Mouse (Mus musculus) myocyte (in vitro differentiated cells): ENCODE results near the gene Dmkn. TPM values are rescaled to one million over a fixed set of nuclear protein-coding genes. Genes with fewer than 3 reads are reported as not detected.

Source experiments
- H3K27me3 ChIP-seq: one replicate; pipeline ENCODE4 v1.6.1; 2011; ENCODE audit not compliant: control insufficient read depth, insufficient read depth, insufficient read length
- H3K36me3 ChIP-seq: one replicate; pipeline ENCODE4 v1.6.1; 2011; ENCODE audit not compliant: control insufficient read depth, insufficient read depth
- H3K4me2 ChIP-seq: one replicate; pipeline ENCODE4 v1.6.1; 2011; ENCODE audit warnings: low read depth, control low read depth
- H3K4me3 ChIP-seq: one replicate; pipeline ENCODE4 v1.5.1; 2011; ENCODE audit warnings: mild to moderate bottlenecking, control low read depth, moderate library complexity
- H3K79me2 ChIP-seq: one replicate; pipeline ENCODE4 v1.6.1; 2011; ENCODE audit not compliant: control insufficient read depth, insufficient read depth
- H3ac ChIP-seq: one replicate; pipeline ENCODE4 v1.6.1; 2011; ENCODE audit not compliant: control insufficient read depth, insufficient read length
- CEBPB ChIP-seq: IDR thresholded peaks from 2 replicates; pipeline ENCODE4 v1.6.1; 2011; ENCODE audit warnings: mild to moderate bottlenecking, moderate library complexity; ENCODE audit not compliant: poor library complexity, insufficient read depth, severe bottlenecking
- E2F4 ChIP-seq: IDR thresholded peaks from one replicate; pipeline ENCODE4 v1.6.1; 2011; ENCODE audit warnings: mild to moderate bottlenecking, control low read depth, moderate library complexity; ENCODE audit not compliant: insufficient read depth
- MAX ChIP-seq: IDR thresholded peaks from one replicate; pipeline ENCODE4 v1.6.1; 2011; ENCODE audit warnings: low read depth, mild to moderate bottlenecking, control low read depth
- MYOD1 ChIP-seq, 3 experiments: IDR thresholded peaks; one replicate each; pipeline ENCODE4 v1.6.1; 2011; ENCODE audit warnings: control low read depth in 2 of 3, low read depth in 2 of 3, mild to moderate bottlenecking in 2 of 3, moderate library complexity in 1 of 3; ENCODE audit not compliant: insufficient read length in 2 of 3, control insufficient read depth in 1 of 3
- MYOG ChIP-seq, 3 experiments: IDR thresholded peaks; one replicate each; pipeline ENCODE4 v1.6.1; 2011; ENCODE audit warnings: control low read depth in 2 of 3, low read depth in 2 of 3, mild to moderate bottlenecking in 2 of 3; ENCODE audit not compliant: insufficient read length in 2 of 3, control insufficient read depth in 1 of 3, insufficient read depth in 1 of 3
- POLR2A ChIP-seq: IDR thresholded peaks from one replicate; pipeline ENCODE4 v1.6.1; 2011; ENCODE audit warnings: low read depth, mild to moderate bottlenecking, control low read depth, moderate library complexity; ENCODE audit not compliant: insufficient read length
- POLR2AphosphoS2 ChIP-seq: IDR thresholded peaks from one replicate; pipeline ENCODE4 v1.6.1; 2011; ENCODE audit warnings: low read depth, control low read depth; ENCODE audit not compliant: insufficient read length
- REST ChIP-seq: IDR thresholded peaks from one replicate; pipeline ENCODE4 v1.6.1; 2011; ENCODE audit warnings: mild to moderate bottlenecking, control low read depth, moderate library complexity; ENCODE audit not compliant: insufficient read depth, insufficient read length
- SRF ChIP-seq: IDR thresholded peaks from one replicate; pipeline ENCODE4 v1.6.1; 2011; ENCODE audit warnings: low read depth; ENCODE audit not compliant: control insufficient read depth, insufficient read length
- TCF12 ChIP-seq: IDR thresholded peaks from one replicate; pipeline ENCODE4 v1.6.1; 2011; ENCODE audit warnings: mild to moderate bottlenecking, control low read depth; ENCODE audit not compliant: poor library complexity, insufficient read depth, severe bottlenecking
- TCF3 ChIP-seq: IDR thresholded peaks from one replicate; pipeline ENCODE4 v1.6.1; 2011; ENCODE audit warnings: low read depth, control low read depth; ENCODE audit not compliant: insufficient read length
- USF1 ChIP-seq: IDR thresholded peaks from one replicate; pipeline ENCODE4 v1.6.1; 2011; ENCODE audit warnings: low read depth, mild to moderate bottlenecking, control low read depth, moderate library complexity
- polyA plus RNA-seq: library from polyadenylated mRNA; unstranded; fragments of >200 nt; fragmentation: generic; extraction: Trizol; gene quantifications from one replicate; pipeline ENCODE4 v1.2.1, GENCODE M21; 2012; ENCODE audit warnings: missing spikeins

Dmkn gene
- not detected for polyA plus RNA-seq

DNA sequence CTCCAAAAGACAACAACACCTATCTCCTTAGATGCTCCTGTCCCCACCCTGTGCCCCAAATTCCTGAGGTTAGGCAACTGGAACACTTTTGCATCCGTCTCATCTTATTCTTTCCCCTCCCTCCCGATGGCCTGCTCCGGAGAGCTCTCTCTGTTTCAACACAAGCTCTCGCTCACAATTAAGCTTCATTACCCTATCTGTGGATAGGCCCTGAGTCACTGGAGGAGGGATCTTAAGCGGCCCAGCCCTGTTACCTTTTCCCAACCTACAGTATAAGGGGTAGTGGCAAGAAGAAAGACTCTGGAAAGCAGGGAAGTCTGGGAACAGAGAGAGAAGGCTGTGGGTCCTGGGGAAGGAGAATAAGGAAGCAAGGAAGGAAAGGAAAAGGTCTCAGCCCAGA is at the start of gene Dmkn:
TSS of gene Dmkn (plus strand) at position 301 of the 400 bp plus-strand sequence.
- no peak within 1 kb of the TSS for H3K4me2 ChIP-seq
- H3K27me3 ChIP-seq, result peaks cover 31% of the 10 kb centered on the region
- no peaks in the 10 kb centered on the region for H3K36me3 ChIP-seq
- H3ac ChIP-seq, result no peak within 1 kb of the TSS
- H3K4me3 ChIP-seq, result no peak within 1 kb of the TSS
- TF ChIP-seq USF1 (no peak), TCF3 (no peak), SRF (no peak), CEBPB (no peak), REST (no peak), TCF12 (no peak), MYOG (IDR thresholded peaks at IDR 0.05; ENCODE audit: control insufficient read depth in 1 of 3, insufficient read depth in 1 of 3, insufficient read length in 2 of 3, low read depth in 2 of 3) (no peak), MAX (no peak), POLR2A (no peak), MYOD1 (IDR thresholded peaks at IDR 0.05; ENCODE audit: control insufficient read depth in 1 of 3, insufficient read length in 2 of 3, low read depth in 2 of 3) (no peak), E2F4 (no peak), POLR2AphosphoS2 (no peak)
- no peaks in the 10 kb centered on the region for H3K79me2 ChIP-seq

- Histone ChIP-seq H3K4me2 (no peak overlapping the region), H3K36me3 (no peaks in the 10 kb centered on the region), H3K4me3 (no peak overlapping the region), H3K79me2 (no peaks in the 10 kb centered on the region), H3ac (no peak overlapping the region), H3K27me3 (peaks cover 78% of the 10 kb centered on the region)
- TF ChIP-seq CEBPB (no peak), POLR2AphosphoS2 (no peak), POLR2A (no peak), MAX (no peak), USF1 (no peak), E2F4 (no peak), REST (no peak), TCF12 (no peak), MYOG (IDR thresholded peaks at IDR 0.05; ENCODE audit: control insufficient read depth in 1 of 3, insufficient read depth in 1 of 3, insufficient read length in 2 of 3, low read depth in 2 of 3) (no peak)
Measured at GRCm38 (mm10) chr7:30717006-30717715, 46.4 kb upstream of the Dmkn start.

DNA sequence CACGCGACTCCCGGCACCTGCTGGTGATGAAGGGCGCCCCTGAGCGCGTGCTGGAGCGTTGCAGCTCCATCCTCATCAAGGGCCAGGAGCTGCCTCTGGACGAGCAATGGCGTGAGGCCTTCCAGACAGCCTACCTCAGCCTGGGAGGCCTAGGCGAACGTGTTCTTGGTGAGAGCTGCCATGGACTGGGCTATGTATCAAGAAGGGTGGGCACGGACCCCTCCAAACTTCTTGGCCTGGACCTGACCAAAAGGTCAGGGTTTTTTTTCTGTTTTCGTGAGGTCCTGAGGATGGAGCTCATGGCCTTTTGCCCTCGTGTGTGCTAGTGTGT is 45.9 kb upstream of the Dmkn start:
- no peaks in the 10 kb centered on the region for H3K79me2 ChIP-seq
- no peak overlapping the region for H3ac ChIP-seq
- no peak for TF ChIP-seq MYOG (IDR thresholded peaks at IDR 0.05; ENCODE audit: control insufficient read depth in 1 of 3, insufficient read depth in 1 of 3, insufficient read length in 2 of 3, low read depth in 2 of 3)
- no peak for TF ChIP-seq POLR2AphosphoS2
- TF ChIP-seq SRF, result no peak
- TF ChIP-seq REST, result no peak
- no peak for TF ChIP-seq USF1
- TF ChIP-seq POLR2A, result no peak
- no peak for TF ChIP-seq MAX
- TF ChIP-seq MYOD1 (IDR thresholded peaks at IDR 0.05; ENCODE audit: control insufficient read depth in 1 of 3, insufficient read length in 2 of 3, low read depth in 2 of 3), result no peak
- no peaks in the 10 kb centered on the region for H3K36me3 ChIP-seq
- no peak overlapping the region for H3K4me3 ChIP-seq
- no peak overlapping the region for H3K4me2 ChIP-seq
- peaks cover 73% of the 10 kb centered on the region for H3K27me3 ChIP-seq

DNA sequence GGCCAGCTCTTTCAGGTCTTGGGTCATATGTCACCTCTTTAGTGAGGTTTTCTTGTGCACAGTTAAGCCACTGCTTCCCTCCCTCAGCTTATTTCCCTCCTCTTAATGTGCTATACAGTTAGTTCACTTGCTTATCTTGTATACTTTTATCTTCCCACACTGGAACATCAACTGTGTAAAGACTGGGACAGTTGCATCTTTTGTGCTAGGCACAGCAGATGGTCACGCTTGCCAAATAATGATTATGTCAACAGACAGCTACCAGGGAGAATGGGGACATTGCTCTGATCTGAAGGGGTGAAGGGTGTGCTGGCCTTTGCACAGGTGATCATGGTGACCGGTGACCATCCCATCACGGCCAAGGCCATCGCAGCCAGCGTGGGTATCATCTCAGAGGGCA is 43.9 kb upstream of the Dmkn start:
- Histone ChIP-seq H3K79me2 (no peaks in the 10 kb centered on the region), H3K4me3 (no peak overlapping the region), H3K36me3 (no peaks in the 10 kb centered on the region), H3K27me3 (peaks cover 61% of the 10 kb centered on the region), H3ac (no peak overlapping the region), H3K4me2 (no peak overlapping the region)
- no peak for TF ChIP-seq MAX
- TF ChIP-seq MYOG (IDR thresholded peaks at IDR 0.05; ENCODE audit: control insufficient read depth in 1 of 3, insufficient read depth in 1 of 3, insufficient read length in 2 of 3, low read depth in 2 of 3), result no peak
- TF ChIP-seq POLR2AphosphoS2, result no peak

GRCm38 (mm10) chr7:30721286-30721685 is 42.3 kb upstream of the Dmkn start:
- Histone ChIP-seq H3K4me2 (no peak overlapping the region), H3K79me2 (no peaks in the 10 kb centered on the region), H3ac (no peak overlapping the region), H3K4me3 (no peak overlapping the region), H3K36me3 (no peaks in the 10 kb centered on the region), H3K27me3 (peaks cover 47% of the 10 kb centered on the region)
- no peak for TF ChIP-seq POLR2A
- no peak for TF ChIP-seq MYOD1 (IDR thresholded peaks at IDR 0.05; ENCODE audit: control insufficient read depth in 1 of 3, insufficient read length in 2 of 3, low read depth in 2 of 3)
- TF ChIP-seq MAX, result no peak
